Mouse (Mus musculus): Measurements from ENCODE around the gene Bicral. TPM values are rescaled to one million over a fixed set of nuclear protein-coding genes. Genes with fewer than 3 reads are reported as not detected.
A peak's percentile ranks its signal among the peaks of the same experiment; 100 is the strongest.
"Not testable (repeated sequence)": the region's sequence is repeated elsewhere in the genome, so short reads cannot be mapped to it uniquely, and the experiment has no call there.

Bicral gene
- polyA plus RNA-seq, 1 experiment from 2014 or later, result 7.5 TPM

DNA sequence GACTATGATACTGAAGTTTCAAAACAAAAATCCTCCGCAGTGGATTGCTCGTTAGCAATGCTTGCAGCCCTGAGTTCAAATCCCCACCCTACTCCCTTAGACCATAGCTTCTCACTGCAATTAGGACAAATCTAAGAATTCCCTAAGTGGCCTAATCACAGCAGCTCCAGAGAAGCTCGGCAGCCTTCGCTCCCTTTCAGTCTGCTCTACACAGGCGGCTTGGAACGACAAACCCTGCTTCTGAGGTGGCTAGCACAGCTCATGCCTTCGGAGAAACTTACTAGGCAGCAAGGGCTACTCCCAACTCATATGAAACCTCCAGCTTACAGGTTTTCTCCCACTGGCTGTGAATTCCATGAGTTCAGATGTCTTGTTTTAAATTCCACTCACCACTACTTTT, 4.2 kb downstream of the Bicral start:
- H3K36me3 ChIP-seq (ENCODE audit: control insufficient read depth, insufficient read depth, low read length), result no peaks in the 10 kb centered on the region; the same call in 1 of the 2 replicates
- no peak overlapping the region for H3K9ac ChIP-seq (ENCODE audit: low read length)
- H3K27ac ChIP-seq (ENCODE audit: low read depth, low read length), result no peak overlapping the region
- no peak for DNase-seq (ENCODE audit: low spot score)
- H3K27me3 ChIP-seq (replicated peaks; ENCODE audit: control insufficient read depth, insufficient read depth, low read length), result no peaks in the 10 kb centered on the region
- H3K4me1 ChIP-seq (ENCODE audit: control insufficient read depth, insufficient read depth, low read length), result peaks cover 11% of the 10 kb centered on the region
- H3K9me3 ChIP-seq (replicated peaks; ENCODE audit: control insufficient read depth, low read length), result no peaks in the 10 kb centered on the region
- WGBS, result 82% methylated on average over 7 of the region's 7 CpGs
- no peak overlapping the region for H3K4me3 ChIP-seq (ENCODE audit: low read depth, low read length)
- no peak for ATAC-seq
- H3K4me2 ChIP-seq (ENCODE audit: low read length), result no peak overlapping the region

DNA sequence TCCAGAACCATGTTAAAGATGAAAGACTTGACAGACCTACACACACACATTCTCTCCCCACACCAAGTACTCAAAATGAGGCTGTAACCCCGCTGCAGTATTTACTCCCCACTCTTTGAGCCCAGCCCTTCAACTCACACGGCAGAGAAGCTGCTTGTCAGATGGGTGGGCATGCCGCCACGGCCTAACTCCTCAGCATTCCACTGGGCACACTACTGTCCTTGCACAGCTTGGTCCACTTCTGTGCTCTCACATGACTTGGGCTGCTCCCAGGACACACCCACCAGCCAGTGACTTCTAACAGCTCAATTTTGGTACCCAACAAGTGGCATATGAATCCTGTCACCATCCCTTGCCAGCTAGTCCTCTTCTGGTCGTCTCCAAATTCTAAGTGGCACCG, 5.0 kb downstream of the Bicral start:
- H3K4me2 ChIP-seq (ENCODE audit: low read length), result no peak overlapping the region

DNA sequence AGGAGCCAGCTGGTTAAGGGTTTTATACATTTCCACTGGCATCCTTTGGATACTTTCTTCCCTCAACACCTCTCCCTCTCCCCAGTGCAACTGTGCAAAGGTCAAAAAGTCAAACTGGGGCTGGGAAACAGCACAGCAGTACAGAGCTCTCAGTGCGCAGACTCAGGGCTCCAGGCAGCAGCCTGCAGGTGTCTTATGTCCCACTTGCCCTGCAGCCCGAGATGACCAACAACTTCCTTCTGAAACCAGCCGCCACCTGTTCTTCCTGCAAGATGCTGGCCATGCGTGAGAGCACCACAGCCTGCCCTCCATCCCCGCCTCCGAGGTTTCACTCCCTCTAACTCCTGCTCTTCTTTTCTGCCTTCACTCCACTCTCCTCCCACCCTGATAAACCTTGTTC, 5.6 kb downstream of the Bicral start:
- no peak overlapping the region for H3K9ac ChIP-seq (ENCODE audit: low read length)
- DNase-seq (ENCODE audit: low spot score) (no peak), ATAC-seq (no peak)
- peaks cover 8% of the 10 kb centered on the region for H3K4me1 ChIP-seq (ENCODE audit: control insufficient read depth, insufficient read depth, low read length)
- no peak overlapping the region for H3K4me2 ChIP-seq (ENCODE audit: low read length)
- no peaks in the 10 kb centered on the region for H3K9me3 ChIP-seq (replicated peaks; ENCODE audit: control insufficient read depth, low read length)
- no peak overlapping the region for H3K4me3 ChIP-seq (ENCODE audit: low read depth, low read length)
- H3K27me3 ChIP-seq (replicated peaks; ENCODE audit: control insufficient read depth, insufficient read depth, low read length), result no peaks in the 10 kb centered on the region
- H3K36me3 ChIP-seq (ENCODE audit: control insufficient read depth, insufficient read depth, low read length), result no peaks in the 10 kb centered on the region; the same call in 1 of the 2 replicates
- 53% methylated on average over 6 of the region's 6 CpGs for WGBS
- 0 out of 2 replicates have a peak overlapping the region, but pooled peaks have one; percentile 33 for H3K27ac ChIP-seq (ENCODE audit: low read depth, low read length)

More for the DNA sequence above, 5.0 kb downstream of the Bicral start:
- 51% methylated on average over 6 of the region's 6 CpGs for WGBS
- H3K27me3 ChIP-seq (replicated peaks; ENCODE audit: control insufficient read depth, insufficient read depth, low read length), result no peaks in the 10 kb centered on the region
- H3K9me3 ChIP-seq (replicated peaks; ENCODE audit: control insufficient read depth, low read length), result no peaks in the 10 kb centered on the region
- H3K27ac ChIP-seq (ENCODE audit: low read depth, low read length), result 0 out of 2 replicates have a peak overlapping the region, but pooled peaks have one; percentile 33
- peaks cover 8% of the 10 kb centered on the region for H3K4me1 ChIP-seq (ENCODE audit: control insufficient read depth, insufficient read depth, low read length)
- ATAC-seq (no peak), DNase-seq (ENCODE audit: low spot score) (peak; percentile 33)
- no peaks in the 10 kb centered on the region; the same call in 1 of the 2 replicates for H3K36me3 ChIP-seq (ENCODE audit: control insufficient read depth, insufficient read depth, low read length)
- H3K9ac ChIP-seq (ENCODE audit: low read length), result no peak overlapping the region
- H3K4me3 ChIP-seq (ENCODE audit: low read depth, low read length), result no peak overlapping the region

DNA sequence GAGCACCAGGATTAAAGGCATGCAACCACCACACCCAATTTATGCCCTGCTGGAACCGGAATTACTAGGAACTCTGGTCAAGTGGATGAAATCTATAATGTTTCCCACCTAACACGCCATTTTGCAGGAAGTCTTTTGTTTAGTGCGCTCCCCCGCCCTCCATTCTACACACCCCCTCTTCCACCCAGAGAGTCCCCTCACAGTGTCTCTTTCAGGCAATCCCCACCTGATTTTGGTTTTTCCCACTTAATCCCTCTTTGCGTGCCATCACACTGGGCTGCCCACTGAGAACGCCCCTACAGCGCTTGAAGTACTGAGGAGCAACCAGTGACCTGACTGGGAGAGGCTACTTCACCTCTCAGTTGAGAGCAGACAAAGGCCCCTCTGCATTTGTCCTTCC, 11.1 kb downstream of the Bicral start:
- 90% methylated on average over 7 of the region's 7 CpGs for WGBS
- DNase-seq (ENCODE audit: low spot score), result no peak
- Histone ChIP-seq H3K27me3 (replicated peaks; ENCODE audit: control insufficient read depth, insufficient read depth, low read length) (no peaks in the 10 kb centered on the region), H3K4me2 (ENCODE audit: low read length) (no peak overlapping the region), H3K4me3 (ENCODE audit: low read depth, low read length) (no peak overlapping the region), H3K36me3 (ENCODE audit: control insufficient read depth, insufficient read depth, low read length) (no peaks in the 10 kb centered on the region), H3K27ac (ENCODE audit: low read depth, low read length) (no peak overlapping the region), H3K4me1 (ENCODE audit: control insufficient read depth, insufficient read depth, low read length) (no peaks in the 10 kb centered on the region), H3K9ac (ENCODE audit: low read length) (no peak overlapping the region), H3K9me3 (replicated peaks; ENCODE audit: control insufficient read depth, low read length) (no peaks in the 10 kb centered on the region)
- ATAC-seq, result no peak

DNA sequence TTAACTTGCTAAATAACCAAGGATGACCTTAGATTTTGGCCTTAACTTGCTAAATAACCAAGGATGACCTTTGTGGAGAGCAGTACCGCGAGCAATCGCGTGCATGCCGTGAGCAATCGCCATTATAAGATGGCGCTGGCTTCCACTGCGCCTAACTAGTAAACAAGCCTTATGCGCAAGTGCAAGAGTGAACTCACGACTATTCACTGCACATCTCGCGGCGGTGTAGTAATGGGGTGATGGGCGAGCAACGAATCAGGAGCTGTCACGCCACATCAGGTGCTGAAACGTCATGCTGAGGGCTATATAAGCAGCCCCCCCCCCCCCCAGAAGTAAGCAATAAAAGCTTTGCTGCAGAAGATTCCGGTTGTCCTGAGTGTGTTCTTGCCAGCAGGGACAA, 11.7 kb downstream of the Bicral start:
- not testable (repeated sequence) for H3K36me3 ChIP-seq (ENCODE audit: control insufficient read depth, insufficient read depth, low read length); H3K4me1 ChIP-seq (ENCODE audit: control insufficient read depth, insufficient read depth, low read length); H3K9me3 ChIP-seq (replicated peaks; ENCODE audit: control insufficient read depth, low read length); H3K27ac ChIP-seq (ENCODE audit: low read depth, low read length); DNase-seq (ENCODE audit: low spot score); H3K9ac ChIP-seq (ENCODE audit: low read length); H3K4me2 ChIP-seq (ENCODE audit: low read length); H3K4me3 ChIP-seq (ENCODE audit: low read depth, low read length); ATAC-seq; H3K27me3 ChIP-seq (replicated peaks; ENCODE audit: control insufficient read depth, insufficient read depth, low read length)
- 95% methylated on average over 18 of the region's 18 CpGs for WGBS

DNA sequence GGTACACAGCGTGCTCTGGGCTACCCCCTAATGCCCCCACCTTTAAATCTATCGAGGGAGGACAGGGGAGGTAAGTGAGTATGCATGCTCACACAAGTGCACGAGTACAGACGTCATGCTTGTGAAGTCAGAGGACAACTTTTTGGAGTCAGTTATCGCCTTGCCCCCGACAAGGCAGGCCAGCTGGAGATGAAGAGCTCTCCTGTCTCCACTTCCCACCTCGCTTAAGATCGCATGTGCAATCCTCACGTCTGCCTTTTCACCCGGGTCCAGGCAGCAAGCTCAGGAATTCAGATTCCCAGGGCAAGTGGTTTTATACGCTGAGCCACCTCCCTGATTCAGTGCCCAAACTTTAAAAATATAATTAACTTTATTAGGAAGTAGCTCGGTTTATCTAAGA, 13.0 kb downstream of the Bicral start:
- no peak overlapping the region for H3K9ac ChIP-seq (ENCODE audit: low read length)
- WGBS, result 88% methylated on average over 12 of the region's 12 CpGs
- no peak overlapping the region for H3K4me3 ChIP-seq (ENCODE audit: low read depth, low read length)
- no peaks in the 10 kb centered on the region for H3K27me3 ChIP-seq (replicated peaks; ENCODE audit: control insufficient read depth, insufficient read depth, low read length)
- H3K4me2 ChIP-seq (ENCODE audit: low read length), result no peak overlapping the region
- H3K4me1 ChIP-seq (ENCODE audit: control insufficient read depth, insufficient read depth, low read length), result no peaks in the 10 kb centered on the region
- H3K36me3 ChIP-seq (ENCODE audit: control insufficient read depth, insufficient read depth, low read length), result no peaks in the 10 kb centered on the region
- ATAC-seq (no peak), DNase-seq (ENCODE audit: low spot score) (no peak)
- no peaks in the 10 kb centered on the region for H3K9me3 ChIP-seq (replicated peaks; ENCODE audit: control insufficient read depth, low read length)
- H3K27ac ChIP-seq (ENCODE audit: low read depth, low read length), result no peak overlapping the region

DNA sequence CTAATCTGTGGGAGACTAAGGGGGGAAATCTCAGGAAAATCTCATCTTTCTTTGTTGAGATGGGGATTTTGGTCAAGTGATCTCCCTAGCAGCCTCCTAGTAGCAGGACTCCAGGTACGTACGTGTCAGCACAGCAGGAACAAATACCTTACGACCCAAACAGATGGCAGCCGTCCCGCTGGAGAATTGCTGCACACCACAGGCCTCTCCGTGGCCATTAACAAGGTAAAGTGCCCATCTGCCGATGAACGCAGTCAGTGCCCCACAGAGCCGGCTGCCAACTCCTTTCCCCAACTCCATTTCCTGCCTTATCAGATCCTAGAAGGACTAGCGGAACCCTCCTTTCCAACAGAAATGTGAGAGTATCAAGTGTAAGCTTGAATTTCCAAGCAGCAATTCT, 13.5 kb downstream of the Bicral start:
- no peak for ATAC-seq
- no peak for DNase-seq (ENCODE audit: low spot score)
- 0 out of 2 replicates have a peak overlapping the region, but pooled peaks have one; percentile 17 for H3K9ac ChIP-seq (ENCODE audit: low read length)
- no peak overlapping the region for H3K4me3 ChIP-seq (ENCODE audit: low read depth, low read length)
- no peaks in the 10 kb centered on the region for H3K9me3 ChIP-seq (replicated peaks; ENCODE audit: control insufficient read depth, low read length)
- H3K4me2 ChIP-seq (ENCODE audit: low read length), result no peak overlapping the region
- 66% methylated on average over 10 of the region's 10 CpGs for WGBS
- H3K27me3 ChIP-seq (replicated peaks; ENCODE audit: control insufficient read depth, insufficient read depth, low read length), result no peaks in the 10 kb centered on the region
- no peak overlapping the region for H3K27ac ChIP-seq (ENCODE audit: low read depth, low read length)
- no peaks in the 10 kb centered on the region for H3K36me3 ChIP-seq (ENCODE audit: control insufficient read depth, insufficient read depth, low read length)
- no peaks in the 10 kb centered on the region for H3K4me1 ChIP-seq (ENCODE audit: control insufficient read depth, insufficient read depth, low read length)

DNA sequence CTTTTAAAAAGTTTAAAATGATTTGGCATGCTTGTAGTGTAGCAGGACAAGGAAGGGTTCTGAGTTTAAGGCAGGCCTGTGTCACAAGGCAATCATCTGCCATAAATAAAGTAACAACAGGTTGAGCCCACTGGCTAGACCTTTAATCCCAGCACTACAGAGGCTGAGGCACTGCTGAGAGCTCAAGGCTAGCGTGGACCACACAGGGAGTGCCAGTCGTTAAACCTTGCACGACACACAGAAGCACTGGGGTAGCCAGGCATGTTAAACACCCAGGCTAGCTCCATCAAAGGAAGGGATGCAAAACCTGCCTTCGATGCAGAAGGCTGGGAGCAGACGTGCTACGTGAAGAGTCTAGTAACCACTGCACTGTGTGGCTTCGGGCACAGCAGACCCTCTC, 14.6 kb downstream of the Bicral start:
- H3K4me1 ChIP-seq (ENCODE audit: control insufficient read depth, insufficient read depth, low read length), result no peaks in the 10 kb centered on the region
- H3K27me3 ChIP-seq (replicated peaks; ENCODE audit: control insufficient read depth, insufficient read depth, low read length), result no peaks in the 10 kb centered on the region
- H3K4me3 ChIP-seq (ENCODE audit: low read depth, low read length), result no peak overlapping the region
- no peaks in the 10 kb centered on the region for H3K9me3 ChIP-seq (replicated peaks; ENCODE audit: control insufficient read depth, low read length)
- no peaks in the 10 kb centered on the region for H3K36me3 ChIP-seq (ENCODE audit: control insufficient read depth, insufficient read depth, low read length)
- H3K9ac ChIP-seq (ENCODE audit: low read length), result no peak overlapping the region
- H3K27ac ChIP-seq (ENCODE audit: low read depth, low read length), result no peak overlapping the region
- H3K4me2 ChIP-seq (ENCODE audit: low read length), result no peak overlapping the region
- 52% methylated on average over 7 of the region's 7 CpGs for WGBS
- no peak for ATAC-seq
- no peak for DNase-seq (ENCODE audit: low spot score)

DNA sequence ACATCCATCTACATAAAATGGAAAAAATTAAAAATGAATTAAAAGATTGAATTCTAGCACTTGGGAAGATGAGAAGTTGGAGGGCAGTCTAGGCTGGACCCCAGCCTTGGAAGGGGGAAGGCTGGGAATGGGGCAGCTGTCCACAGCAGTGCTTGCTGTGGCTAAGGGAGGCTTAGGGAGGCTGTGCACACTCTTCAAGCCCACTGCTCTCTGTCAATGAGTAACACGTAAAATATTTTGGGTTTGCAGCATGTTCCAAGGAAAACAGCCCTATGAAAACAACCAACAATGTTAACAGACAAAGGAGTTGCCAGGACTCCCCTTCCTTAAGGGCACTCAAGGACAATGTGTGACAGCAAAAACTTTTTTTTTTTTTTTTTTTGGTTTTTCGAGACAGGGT, 15.3 kb downstream of the Bicral start:
- Histone ChIP-seq H3K27me3 (replicated peaks; ENCODE audit: control insufficient read depth, insufficient read depth, low read length) (no peaks in the 10 kb centered on the region), H3K27ac (ENCODE audit: low read depth, low read length) (no peak overlapping the region), H3K9me3 (replicated peaks; ENCODE audit: control insufficient read depth, low read length) (no peaks in the 10 kb centered on the region), H3K4me1 (ENCODE audit: control insufficient read depth, insufficient read depth, low read length) (no peaks in the 10 kb centered on the region), H3K4me2 (ENCODE audit: low read length) (no peak overlapping the region), H3K36me3 (ENCODE audit: control insufficient read depth, insufficient read depth, low read length) (no peaks in the 10 kb centered on the region), H3K9ac (ENCODE audit: low read length) (no peak overlapping the region), H3K4me3 (ENCODE audit: low read depth, low read length) (no peak overlapping the region)
- WGBS, result 75% methylated on average over 2 of the region's 2 CpGs
- ATAC-seq (no peak), DNase-seq (ENCODE audit: low spot score) (no peak)
